Mouse (Mus musculus): Measurements from ENCODE around the gene Plcb3. TPM values are rescaled to one million over a fixed set of nuclear protein-coding genes. Genes with fewer than 3 reads are reported as not detected.
"Not testable (repeated sequence)": the region's sequence is repeated elsewhere in the genome, so short reads cannot be mapped to it uniquely, and the experiment has no call there.

Plcb3 gene
- polyA plus RNA-seq (2017; shearing (Covaris generic)): 1 to 10 TPM; 2.8 to 4.3 (median 3.6) TPM

- no peak for ATAC-seq
Observed at GRCm38 (mm10) chr19:6975537-6976521, at the start of gene Plcb3. Gene Plcb3 (minus strand): TSS chr19:6976470.

- ATAC-seq: peak; percentile 43
Observed at GRCm38 (mm10) chr19:7020224-7020641, 44.0 kb upstream of the Plcb3 start.

GRCm38 (mm10) chr19:7019191-7019590, 42.9 kb upstream of the Plcb3 start, which contains the start of gene Fermt3:
Gene Fermt3 (minus strand): TSS chr19:7019469.
- peak; percentile 81 for ATAC-seq

- no peak for ATAC-seq
Observed at GRCm38 (mm10) chr19:7018546-7018945, 42.3 kb upstream of the Plcb3 start.

GRCm38 (mm10) chr19:7017541-7018457, 41.5 kb upstream of the Plcb3 start:
- peak; percentile 74 for ATAC-seq

- ATAC-seq: no peak
Observed at GRCm38 (mm10) chr19:7014481-7015135, 38.3 kb upstream of the Plcb3 start.

GRCm38 (mm10) chr19:7013984-7014383, 37.7 kb upstream of the Plcb3 start:
- no peak for ATAC-seq

- no peak for ATAC-seq
Observed at GRCm38 (mm10) chr19:7012426-7012825, 36.2 kb upstream of the Plcb3 start.

GRCm38 (mm10) chr19:7006892-7007593, 30.8 kb upstream of the Plcb3 start:
- no peak for ATAC-seq

GRCm38 (mm10) chr19:6999360-7000063, 23.2 kb upstream of the Plcb3 start:
- ATAC-seq: no peak

GRCm38 (mm10) chr19:6997721-6998290, 21.5 kb upstream of the Plcb3 start:
- no peak for ATAC-seq

GRCm38 (mm10) chr19:6996006-6996405, 19.7 kb upstream of the Plcb3 start, which contains the start of the genes Nudt22 and Trpt1:
Gene Nudt22 (minus strand): TSS chr19:6996117.
Gene Trpt1 (plus strand): TSS chr19:6996131.
- ATAC-seq: peak; percentile 50

- ATAC-seq: no peak
Observed at GRCm38 (mm10) chr19:6995255-6995991, 19.2 kb upstream of the Plcb3 start.

GRCm38 (mm10) chr19:6994489-6994888, 18.2 kb upstream of the Plcb3 start:
- ATAC-seq: no peak

- no peak for ATAC-seq
Observed at GRCm38 (mm10) chr19:6994002-6994401, 17.7 kb upstream of the Plcb3 start.

- no peak for ATAC-seq
Observed at GRCm38 (mm10) chr19:6993011-6993770, 16.9 kb upstream of the Plcb3 start.

GRCm38 (mm10) chr19:6992011-6992858, 16.0 kb upstream of the Plcb3 start, which contains the start of gene Dnajc4:
Gene Dnajc4 (minus strand): TSS chr19:6992572.
- peak; percentile 98 for ATAC-seq

GRCm38 (mm10) chr19:6991166-6991565, 14.9 kb upstream of the Plcb3 start:
- not testable (repeated sequence) for ATAC-seq

Data from inflammation-experienced regulatory T-cells, adult 6 months (primary cell).